Mouse (Mus musculus): ENCODE data around the gene Rdh14. TPM values are rescaled to one million over a fixed set of nuclear protein-coding genes. Genes with fewer than 3 reads are reported as not detected.

Rdh14 gene
- polyA plus RNA-seq, 1 experiment from 2014 or later = 51.5 TPM

GRCm38 (mm10) chr12:10438054-10439001, 47.8 kb downstream of the Rdh14 start:
- H3K4me2 ChIP-seq = no peak overlapping the region
- WGBS = 31% methylated on average over 15 of the region's 15 CpGs
- no peak overlapping the region for H3K27ac ChIP-seq (replicated peaks)
- no peak overlapping the region for H3K9ac ChIP-seq
- no peaks in the 10 kb centered on the region for H3K9me3 ChIP-seq
- 0 out of 2 replicates have a peak, but pooled peaks cover 5% of the 10 kb centered on the region for H3K27me3 ChIP-seq (replicated peaks)
- no peaks in the 10 kb centered on the region for H3K36me3 ChIP-seq
- ATAC-seq (ENCODE audit: extremely low read depth, insufficient number of reproducible peaks, low FRiP score, low TSS enrichment) = no peak
- no peaks in the 10 kb centered on the region for H3K4me1 ChIP-seq
- no peak overlapping the region for H3K4me3 ChIP-seq

DNA sequence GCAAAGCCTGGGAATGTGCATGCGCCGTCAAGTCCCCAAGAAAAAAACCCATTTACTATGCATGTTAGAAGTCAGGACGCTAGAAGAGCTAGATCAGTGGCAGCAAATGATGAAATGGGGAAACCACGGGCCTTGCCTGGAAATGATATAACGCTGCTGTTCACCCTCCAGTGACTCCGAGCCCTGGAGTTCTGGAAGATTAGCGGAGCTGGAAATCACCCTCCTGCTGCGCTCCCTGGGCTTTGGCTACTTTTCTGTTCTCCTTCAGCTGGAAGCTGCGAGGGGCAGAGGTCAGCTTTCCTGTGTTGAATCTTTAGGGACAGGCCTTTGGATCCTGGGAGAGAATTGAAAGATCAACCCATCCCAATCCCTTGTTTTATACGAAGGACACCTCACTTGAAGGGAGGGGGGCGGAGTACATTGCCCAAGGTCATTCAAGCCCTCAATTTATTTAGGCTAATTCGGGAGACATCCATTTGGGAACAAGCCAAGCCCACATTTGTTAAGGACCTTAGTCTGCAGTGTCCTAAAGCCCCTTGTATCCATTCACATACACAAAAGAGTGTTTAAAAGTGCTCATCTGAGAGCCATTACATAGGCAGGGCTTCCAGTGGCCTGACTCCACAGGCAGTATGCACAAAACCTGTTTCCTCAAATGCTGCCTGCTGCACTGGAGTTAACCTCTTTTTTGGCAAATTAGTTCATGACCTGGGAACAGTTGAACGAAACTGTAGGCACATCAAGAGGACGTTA, 49.1 kb downstream of the Rdh14 start:
- Histone ChIP-seq H3K9me3 (no peaks in the 10 kb centered on the region), H3K4me2 (no peak overlapping the region), H3K27me3 (replicated peaks) (0 out of 2 replicates have a peak, but pooled peaks cover 5% of the 10 kb centered on the region), H3K4me3 (no peak overlapping the region), H3K36me3 (no peaks in the 10 kb centered on the region), H3K9ac (no peak overlapping the region), H3K27ac (replicated peaks) (no peak overlapping the region), H3K4me1 (no peaks in the 10 kb centered on the region)
- WGBS = 56% methylated on average over 14 of the region's 14 CpGs
- ATAC-seq (ENCODE audit: extremely low read depth, insufficient number of reproducible peaks, low FRiP score, low TSS enrichment) = no peak

Other genes with a start within 250 kb of the Rdh14 start
- gene Nt5c1b, start 20.8 kb upstream of the Rdh14 start, polyA plus RNA-seq (2015; fragmentation: Nextera tagmentation; extraction: Ambion mirVana) = 0.10 TPM in 1 of 2 replicates, not detected in the other

Measured in heart, embryonic 13.5 days (tissue).